Comparison of ENCODE assay signal across 8 mouse cellular contexts in genomic region chr4:43040114-43040572, GRCm38 (mm10). TPM values are rescaled to one million over a fixed set of nuclear protein-coding genes. Genes with fewer than 3 reads are reported as not detected.
DNase-seq lines count a peak whose midpoint lies in the region; ATAC-seq and TF ChIP-seq lines count a peak whose summit lies in the region.

No protein-coding gene starts in this region.

- DNase-seq in ES-E14 (ENCODE audit: low read depth, low spot score) = peak; percentile 96
- peak; percentile 96 for DNase-seq in cerebellum, adult 11-12 months
- peak; percentile 91 to 93 for DNase-seq in heart, postnatal 36 days
- peak; percentile 93 to 97 for DNase-seq in layer of hippocampus, adult 2 months (ENCODE audit: low spot score in 2 of 2)
- DNase-seq in lung, embryonic 14.5 days = peak; percentile 98
- DNase-seq in thymus, adult 2 months = peak; percentile 87

- in situ Hi-C loops in ES-E14 (cut with MboI; ENCODE audit: low sequenced_read_pairs in 2 of 2, unreplicated experiment in 2 of 2) = no loop called here

- H3K4me3 ChIP-seq in ES-E14 (ENCODE audit: insufficient read depth in 1 of 2, low read depth in 1 of 2, low read length in 2 of 2, poor library complexity in 1 of 2, severe bottlenecking in 1 of 2) = peak overlapping the region; percentile 77 to 81
- peak overlapping the region; percentile 81 for H3K4me3 ChIP-seq in forebrain, embryonic 15.5 days
- H3K4me3 ChIP-seq in layer of hippocampus, adult 2 months = peak overlapping the region; percentile 63
- H3K4me3 ChIP-seq in lung, embryonic 14.5 days (ENCODE audit: low read depth, low read length) = peak overlapping the region; percentile 63
- H3K4me3 ChIP-seq in olfactory bulb, adult 2 months (ENCODE audit: insufficient read depth, low read depth, low read length) = peak overlapping the region; percentile 71
- H3K4me3 ChIP-seq in thymus, adult 2 months (ENCODE audit: control insufficient read depth, insufficient read depth, low read length) = peak overlapping the region; percentile 44

- H3K4me2 ChIP-seq in forebrain, embryonic 15.5 days (replicated peaks) = peak overlapping the region; percentile 71
- peak overlapping the region; percentile 81 for H3K4me2 ChIP-seq in lung, embryonic 14.5 days

- peaks cover 8 to 10% of the 10 kb centered on the region in 2 experiments; a peak in 3 of 4 replicates for H3K4me1 ChIP-seq in ES-E14 (ENCODE audit: control insufficient read depth in 2 of 2, insufficient read depth in 2 of 2, low read length in 2 of 2, poor library complexity in 1 of 2)
- H3K4me1 ChIP-seq in forebrain, embryonic 15.5 days = peaks cover 54% of the 10 kb centered on the region
- H3K4me1 ChIP-seq in lung, embryonic 14.5 days (ENCODE audit: insufficient read depth) = peaks cover 11% of the 10 kb centered on the region
- peaks cover 20% of the 10 kb centered on the region for H3K4me1 ChIP-seq in olfactory bulb, adult 2 months (ENCODE audit: control insufficient read depth, insufficient read depth, low read length)
- peaks cover 16% of the 10 kb centered on the region for H3K4me1 ChIP-seq in thymus, adult 2 months (replicated peaks; ENCODE audit: control insufficient read depth, insufficient read depth, low read length)

- 0 out of 2 replicates have a peak, but pooled peaks have one; percentile 3 for TF ChIP-seq CTCF in layer of hippocampus, adult 2 months (conservative IDR thresholded peaks at IDR 0.05)
- no peak for TF ChIP-seq CTCF in lung, embryonic 14.5 days (IDR thresholded peaks at IDR 0.05; ENCODE audit: low read depth)
- TF ChIP-seq CTCF in olfactory bulb, adult 2 months (IDR thresholded peaks at IDR 0.05; ENCODE audit: insufficient read depth, low read depth, low read length) = no peak
- TF ChIP-seq CTCF in thymus, adult 2 months (IDR thresholded peaks at IDR 0.05; ENCODE audit: borderline replicate concordance, control insufficient read depth, extremely low read depth, insufficient read depth, low read length, poor library complexity) = no peak

- ATAC-seq in forebrain, embryonic 15.5 days (replicated peaks) = peak; percentile 97
- peak; percentile 97 for ATAC-seq in lung, embryonic 14.5 days (ENCODE audit: insufficient read depth)

- no peaks in the 10 kb centered on the region for H3K27me3 ChIP-seq in forebrain, embryonic 15.5 days
- no peaks in the 10 kb centered on the region for H3K27me3 ChIP-seq in lung, embryonic 14.5 days (ENCODE audit: insufficient read depth, low read length)
- no peaks in the 10 kb centered on the region for H3K27me3 ChIP-seq in thymus, adult 2 months (ENCODE audit: control insufficient read depth, insufficient read depth, low read length)

- intact Hi-C loops in heart, postnatal 36 days (cut with DNase I) = no loop called here

- no peak overlapping the region for H3K27ac ChIP-seq in ES-E14 (ENCODE audit: insufficient read depth, low read depth, low read length, poor library complexity, severe bottlenecking)
- peak overlapping the region; percentile 78 for H3K27ac ChIP-seq in forebrain, embryonic 15.5 days (replicated peaks)
- peak overlapping the region; percentile 82 for H3K27ac ChIP-seq in layer of hippocampus, adult 2 months
- peak overlapping the region; percentile 44 for H3K27ac ChIP-seq in lung, embryonic 14.5 days (ENCODE audit: low read depth)
- peak overlapping the region; percentile 76 for H3K27ac ChIP-seq in olfactory bulb, adult 2 months (ENCODE audit: insufficient read depth, low read depth, low read length)
- H3K27ac ChIP-seq in thymus, adult 2 months (ENCODE audit: control insufficient read depth, insufficient read depth, low read length) = no peak overlapping the region

- H3K36me3 ChIP-seq in ES-E14 (ENCODE audit: control insufficient read depth, insufficient read depth, low read length, poor library complexity, severe bottlenecking) = no peaks in the 10 kb centered on the region
- H3K36me3 ChIP-seq in forebrain, embryonic 15.5 days = peaks cover 17% of the 10 kb centered on the region
- peaks cover 12% of the 10 kb centered on the region for H3K36me3 ChIP-seq in lung, embryonic 14.5 days (ENCODE audit: insufficient read depth)
- no peaks in the 10 kb centered on the region for H3K36me3 ChIP-seq in thymus, adult 2 months (ENCODE audit: control insufficient read depth, insufficient read depth, low read length)

- H3K9ac ChIP-seq in ES-E14 (ENCODE audit: insufficient read depth, low read depth, low read length, poor library complexity, severe bottlenecking) = peak overlapping the region; percentile 67
- H3K9ac ChIP-seq in forebrain, embryonic 15.5 days (replicated peaks) = peak overlapping the region; percentile 62
- H3K9ac ChIP-seq in lung, embryonic 14.5 days = peak overlapping the region; percentile 80

- no peak for TF ChIP-seq POLR2A in olfactory bulb, adult 2 months (IDR thresholded peaks at IDR 0.05; ENCODE audit: insufficient read depth, low read depth, low read length)
- TF ChIP-seq POLR2A in thymus, adult 2 months (IDR thresholded peaks at IDR 0.05; ENCODE audit: control insufficient read depth, extremely low read depth, insufficient read depth, low read length, poor library complexity) = no peak

- H3K9me3 ChIP-seq in ES-E14 (ENCODE audit: control insufficient read depth, insufficient read depth, low read depth, low read length) = no peaks in the 10 kb centered on the region
- no peaks in the 10 kb centered on the region for H3K9me3 ChIP-seq in forebrain, embryonic 15.5 days
- no peaks in the 10 kb centered on the region for H3K9me3 ChIP-seq in lung, embryonic 14.5 days (ENCODE audit: low read depth, low read length)

- under 1% methylated on average over 25 of the region's 25 CpGs for WGBS in forebrain, embryonic 15.5 days
- under 1% methylated on average over 25 of the region's 25 CpGs for WGBS in lung, embryonic 14.5 days
- under 1% methylated on average over 25 of the region's 25 CpGs for WGBS in olfactory bulb, adult 2 months
- 2% methylated on average over 25 of the region's 25 CpGs for WGBS in thymus, adult 2 months

TF ChIP-seq in ES-E14, 5 proteins besides CTCF, POLR2A, EP300 and RAD21:
- no peak for TF ChIP-seq MAFK (IDR thresholded peaks at IDR 0.05; ENCODE audit: insufficient read depth, low read depth, low read length)
- TF ChIP-seq ZNF384 (IDR thresholded peaks at IDR 0.05; ENCODE audit: low read depth, low read length) = no peak
- no peak for TF ChIP-seq CHD2 (IDR thresholded peaks at IDR 0.05; ENCODE audit: low read depth, low read length)
- TF ChIP-seq ZC3H11A (IDR thresholded peaks at IDR 0.05; ENCODE audit: borderline replicate concordance, low read depth, low read length) = no peak
- TF ChIP-seq HCFC1 (IDR thresholded peaks at IDR 0.05; ENCODE audit: borderline replicate concordance, insufficient read depth, low read length) = no peak

RNA-seq across cellular contexts. Expression of gene Fam214b, which starts 5.9 kb away (rescaled TPM):
- 8.2 and 11.9 TPM in 2 replicates for total RNA-seq in ES-E14 (2012; rRNA removed)
- polyA plus RNA-seq in forebrain, embryonic 15.5 days (2015; fragmentation: Nextera tagmentation; extraction: Ambion mirVana) = 44.8 and 45.3 TPM in 2 replicates
- 10 to 100 TPM; 26.1 to 30.0 TPM for total RNA-seq in heart, postnatal 36 days (2021)
- 10 to 100 TPM; 36.1 to 40.3 TPM for total RNA-seq in layer of hippocampus, adult 2 months (2021)
- 7.1 and 7.8 TPM in 2 replicates for polyA plus RNA-seq in lung, embryonic 14.5 days (2014; fragmentation: Nextera tagmentation; extraction: Ambion mirVana)
- polyA plus RNA-seq in olfactory bulb, adult 2 months (2012; ENCODE audit: insufficient read depth, insufficient read length, low replicate concordance, missing spikeins) = not detected in 2 replicates
- polyA plus RNA-seq in thymus, adult 2 months (2012; rRNA removed) = 8.3 and 9.8 TPM in 2 replicates

RNA-seq across cellular contexts. Expression of gene Stoml2, which starts 8.6 kb away (rescaled TPM):
- total RNA-seq in ES-E14 (2012; rRNA removed) = 245 and 279 TPM in 2 replicates
- polyA plus RNA-seq in forebrain, embryonic 15.5 days (2015; fragmentation: Nextera tagmentation; extraction: Ambion mirVana) = 259 and 263 TPM in 2 replicates
- 100 to 1,000 TPM; 108 to 115 TPM for total RNA-seq in heart, postnatal 36 days (2021)
- 100 to 1,000 TPM in 1 of 2 experiments, 10 to 100 TPM in 1; 97.3 to 108 TPM for total RNA-seq in layer of hippocampus, adult 2 months (2021)
- 331 and 340 TPM in 2 replicates for polyA plus RNA-seq in lung, embryonic 14.5 days (2014; fragmentation: Nextera tagmentation; extraction: Ambion mirVana)
- polyA plus RNA-seq in olfactory bulb, adult 2 months (2012; ENCODE audit: insufficient read depth, insufficient read length, low replicate concordance, missing spikeins) = not detected in 2 replicates
- 71.2 and 78.5 TPM in 2 replicates for polyA plus RNA-seq in thymus, adult 2 months (2012; rRNA removed)

RNA-seq across cellular contexts. Expression of gene Pigo, which starts 14.5 kb away (rescaled TPM):
- total RNA-seq in ES-E14 (2012; rRNA removed) = 40.9 and 59.1 TPM in 2 replicates
- polyA plus RNA-seq in forebrain, embryonic 15.5 days (2015; fragmentation: Nextera tagmentation; extraction: Ambion mirVana) = 23.2 and 23.8 TPM in 2 replicates
- 10 to 100 TPM; 20.1 to 23.2 TPM for total RNA-seq in heart, postnatal 36 days (2021)
- total RNA-seq in layer of hippocampus, adult 2 months (2021) = 10 to 100 TPM; 28.0 to 30.0 TPM
- 19.2 and 21.4 TPM in 2 replicates for polyA plus RNA-seq in lung, embryonic 14.5 days (2014; fragmentation: Nextera tagmentation; extraction: Ambion mirVana)
- polyA plus RNA-seq in olfactory bulb, adult 2 months (2012; ENCODE audit: insufficient read depth, insufficient read length, low replicate concordance, missing spikeins) = not detected in 2 replicates
- polyA plus RNA-seq in thymus, adult 2 months (2012; rRNA removed) = 47.4 and 54.5 TPM in 2 replicates

RNA-seq across cellular contexts. Expression of gene Unc13b, which starts 18.6 kb away (rescaled TPM):
- 13.3 and 19.6 TPM in 2 replicates for total RNA-seq in ES-E14 (2012; rRNA removed)
- 17.9 and 18.7 TPM in 2 replicates for polyA plus RNA-seq in forebrain, embryonic 15.5 days (2015; fragmentation: Nextera tagmentation; extraction: Ambion mirVana)
- 10 to 100 TPM; 12.9 to 13.5 TPM for total RNA-seq in heart, postnatal 36 days (2021)
- 10 to 100 TPM; 41.7 to 45.7 TPM for total RNA-seq in layer of hippocampus, adult 2 months (2021)
- 7.6 and 8.2 TPM in 2 replicates for polyA plus RNA-seq in lung, embryonic 14.5 days (2014; fragmentation: Nextera tagmentation; extraction: Ambion mirVana)
- not detected in 2 replicates for polyA plus RNA-seq in olfactory bulb, adult 2 months (2012; ENCODE audit: insufficient read depth, insufficient read length, low replicate concordance, missing spikeins)
- polyA plus RNA-seq in thymus, adult 2 months (2012; rRNA removed) = 1.7 and 2.7 TPM in 2 replicates

RNA-seq across cellular contexts. Expression of gene Fancg, which starts 29.8 kb away (rescaled TPM):
- total RNA-seq in ES-E14 (2012; rRNA removed) = 13.0 and 16.9 TPM in 2 replicates
- 28.1 and 29.9 TPM in 2 replicates for polyA plus RNA-seq in forebrain, embryonic 15.5 days (2015; fragmentation: Nextera tagmentation; extraction: Ambion mirVana)
- 1 to 10 TPM; 2.6 to 3.2 TPM for total RNA-seq in heart, postnatal 36 days (2021)
- total RNA-seq in layer of hippocampus, adult 2 months (2021) = 10 to 100 TPM; 10.4 to 12.9 TPM
- polyA plus RNA-seq in lung, embryonic 14.5 days (2014; fragmentation: Nextera tagmentation; extraction: Ambion mirVana) = 19.4 and 20.8 TPM in 2 replicates
- not detected in 2 replicates for polyA plus RNA-seq in olfactory bulb, adult 2 months (2012; ENCODE audit: insufficient read depth, insufficient read length, low replicate concordance, missing spikeins)
- polyA plus RNA-seq in thymus, adult 2 months (2012; rRNA removed) = 50.0 and 59.1 TPM in 2 replicates

Comparison
In these comparisons a context has a peak if more than half of its experiments do, and no peak if none do; other contexts are left out.
1. H3K27ac ChIP-seq: peak in forebrain, embryonic 15.5 days (single experiment), layer of hippocampus, adult 2 months (single experiment), lung, embryonic 14.5 days (single experiment) and olfactory bulb, adult 2 months (single experiment); none in ES-E14 (single experiment) and thymus, adult 2 months (single experiment).
2. RNA of gene Stoml2, which starts 8.6 kb away (polyA plus RNA-seq): 331 to 340 TPM in lung, embryonic 14.5 days, 259 to 263 TPM in forebrain, embryonic 15.5 days and 71.2 to 78.5 TPM in thymus, adult 2 months; not detected in olfactory bulb, adult 2 months; every median in the first group is over 10 times any median in the second.
3. RNA of gene Pigo, which starts 14.5 kb away (polyA plus RNA-seq): 47.4 to 54.5 TPM in thymus, adult 2 months, 23.2 to 23.8 TPM in forebrain, embryonic 15.5 days and 19.2 to 21.4 TPM in lung, embryonic 14.5 days; not detected in olfactory bulb, adult 2 months; every median in the first group is over 10 times any median in the second.
4. Peak in every context shown above with its lines, with median percentiles within 50 percentile points of each other: DNase-seq, H3K4me3 ChIP-seq and H3K9ac ChIP-seq.